Mouse (Mus musculus) layer of hippocampus, adult 2 months (tissue): ENCODE measurements around the gene Tpsb2. TPM values are rescaled to one million over a fixed set of nuclear protein-coding genes. Genes with fewer than 3 reads are reported as not detected.

Experiments
- DNase-seq, 2 experiments: peaks; one replicate each; pipeline ENCODE4 v3.0.0; 2022; ENCODE audit warnings: low spot score in 2 of 2
- H3K27ac ChIP-seq: fragments of 200-600 bp; 2 replicates; pipeline ENCODE4 v1.8.1; 2022
- H3K4me3 ChIP-seq: fragments of 200-600 bp; 2 replicates; pipeline ENCODE4 v1.8.1; 2022; ENCODE audit warnings: mild to moderate bottlenecking
- CTCF ChIP-seq: fragments of 200-600 bp; conservative IDR thresholded peaks from 2 replicates; pipeline ENCODE4 v1.8.1; 2022; ENCODE audit warnings: antibody characterized with exemption, mild to moderate bottlenecking, moderate library complexity
- total RNA-seq, 2 experiments: library from RNA; stranded (reverse); gene quantifications; 2 replicates each; pipeline ENCODE4 v1.2.3; 2021

Tpsb2 gene
- total RNA-seq, 2 experiments from 2014 or later: 0.82 TPM; not detected in 1

- no peak for DNase-seq
- peak overlapping the region; percentile 61 for H3K27ac ChIP-seq
- H3K4me3 ChIP-seq: no peak overlapping the region
- no peak for TF ChIP-seq CTCF
Measured at GRCm38 (mm10) chr17:25410786-25411185, 44.7 kb downstream of the Tpsb2 start.

GRCm38 (mm10) chr17:25411251-25411650 lies 45.1 kb downstream of the Tpsb2 start:
- Histone ChIP-seq H3K4me3 (no peak overlapping the region), H3K27ac (peak overlapping the region; percentile 61)
- no peak for DNase-seq
- no peak for TF ChIP-seq CTCF

GRCm38 (mm10) chr17:25414209-25414608 lies 48.1 kb downstream of the Tpsb2 start:
- no peak for TF ChIP-seq CTCF
- Histone ChIP-seq H3K4me3 (no peak overlapping the region), H3K27ac (no peak overlapping the region; the same call in 1 of the 2 replicates)
- DNase-seq: no peak

GRCm38 (mm10) chr17:25414917-25415316 lies 48.8 kb downstream of the Tpsb2 start:
- TF ChIP-seq CTCF: no peak
- Histone ChIP-seq H3K4me3 (no peak overlapping the region), H3K27ac (peak overlapping the region; percentile 28; the same call in 1 of the 2 replicates)
- no peak for DNase-seq

GRCm38 (mm10) chr17:25415421-25415913 lies 49.4 kb downstream of the Tpsb2 start:
- no peak for DNase-seq
- H3K27ac ChIP-seq: peak overlapping the region; percentile 59; the same call in 1 of the 2 replicates
- no peak overlapping the region for H3K4me3 ChIP-seq
- no peak for TF ChIP-seq CTCF

GRCm38 (mm10) chr17:25416219-25416618 lies 50.1 kb downstream of the Tpsb2 start:
- H3K27ac ChIP-seq: peak overlapping the region; percentile 59; the same call in 1 of the 2 replicates
- no peak for TF ChIP-seq CTCF

GRCm38 (mm10) chr17:25417990-25418389 lies 51.9 kb downstream of the Tpsb2 start:
- no peak for TF ChIP-seq CTCF
- no peak for DNase-seq
- Histone ChIP-seq H3K4me3 (no peak overlapping the region), H3K27ac (peak overlapping the region; percentile 80)

More at GRCm38 (mm10) chr17:25416219-25416618, 50.1 kb downstream of the Tpsb2 start:
- no peak overlapping the region for H3K4me3 ChIP-seq
- DNase-seq: no peak

Other genes with a start within 250 kb of the Tpsb2 start
- 1 to 10 TPM; 2.6 to 2.8 TPM for gene Ptx4, start 245.5 kb upstream of the Tpsb2 start, total RNA-seq
- 10 to 100 TPM; 53.5 to 55.7 TPM for gene Clcn7, start 232.9 kb upstream of the Tpsb2 start, total RNA-seq
- under 1 TPM in 1 of 2 experiments, not detected in 1; 0.28 TPM for gene Ccdc154, start 203.8 kb upstream of the Tpsb2 start, total RNA-seq
- not detected for gene Gm38655, start 190.8 kb upstream of the Tpsb2 start, total RNA-seq
- gene BC003965, start 181.8 kb upstream of the Tpsb2 start, total RNA-seq: 10 to 100 TPM; 20.4 to 22.0 TPM
- gene Unkl, start 177.9 kb upstream of the Tpsb2 start, total RNA-seq: 10 to 100 TPM; 36.4 to 40.6 TPM
- 10 to 100 TPM; 73.7 to 77.4 TPM for gene Gnptg, start 126.2 kb upstream of the Tpsb2 start, total RNA-seq
- gene Tsr3, start 126.1 kb upstream of the Tpsb2 start, total RNA-seq: 10 to 100 TPM; 25.0 to 26.2 TPM
- gene Baiap3, start 109.9 kb upstream of the Tpsb2 start, total RNA-seq: 10 to 100 TPM in 1 of 2 experiments, 1 to 10 TPM in 1; 9.9 to 10.5 TPM
- 100 to 1,000 TPM; 229 to 239 TPM for gene Ube2i, start 91.7 kb upstream of the Tpsb2 start, total RNA-seq
- gene Prss34, start 67.9 kb upstream of the Tpsb2 start, total RNA-seq: not detected
- gene Prss28, start 57.7 kb upstream of the Tpsb2 start, total RNA-seq: not detected
- gene Prss29, start 47.7 kb upstream of the Tpsb2 start, total RNA-seq: not detected
- gene Tpsab1, start 20.7 kb upstream of the Tpsb2 start, total RNA-seq: not detected
- gene Tpsg1, start 3.0 kb downstream of the Tpsb2 start, total RNA-seq: not detected
- gene Cacna1h, start 67.5 kb downstream of the Tpsb2 start, total RNA-seq: 100 to 1,000 TPM; 121 to 142 TPM
- 1 to 10 TPM; 1.8 to 2.0 TPM for gene Tekt4, start 88.3 kb downstream of the Tpsb2 start, total RNA-seq
- under 1 TPM in 1 of 2 experiments, not detected in 1; 0.15 TPM for gene Sstr5, start 131.0 kb downstream of the Tpsb2 start, total RNA-seq
- 10 to 100 TPM; 47.7 to 55.7 TPM for gene Sox8, start 204.4 kb downstream of the Tpsb2 start, total RNA-seq
- 10 to 100 TPM; 25.5 to 31.2 TPM for gene Lmf1, start 212.8 kb downstream of the Tpsb2 start, total RNA-seq